Mouse (Mus musculus) CD4-positive helper T cell, adult 2 months (primary cell): ENCODE results near the gene Smc1a.
A peak's percentile ranks its signal among the peaks of the same experiment; 100 is the strongest.
"Not testable (repeated sequence)": the region's sequence is repeated elsewhere in the genome, so short reads cannot be mapped to it uniquely, and the experiment has no call there.

ENCODE experiments used
- DNase-seq: peaks from one replicate; pipeline ENCODE4 v3.0.0-alpha.2; 2012; ENCODE audit warnings: low read depth, missing footprints, low spot score

Gene Smc1a

GRCm38 (mm10) chrX:152016151-152017145, at the start of gene Smc1a, which contains the start of gene Ribc1:
Gene Smc1a, plus strand, starts transcription at chrX:152016428.
Gene Ribc1, minus strand, starts transcription at chrX:152016295.
- DNase-seq: peak; percentile 96

GRCm38 (mm10) chrX:151999006-151999710, 17.1 kb upstream of the Smc1a start:
- DNase-seq: no peak

- DNase-seq: no peak
Observed at GRCm38 (mm10) chrX:152001182-152001684, 15.0 kb upstream of the Smc1a start.

GRCm38 (mm10) chrX:152001737-152002710, 14.2 kb upstream of the Smc1a start, which contains the start of gene Hsd17b10:
Gene Hsd17b10, plus strand, starts transcription at chrX:152001845.
- DNase-seq: peak; percentile 84

- no peak for DNase-seq
Observed at GRCm38 (mm10) chrX:152002865-152003264, 13.4 kb upstream of the Smc1a start.

- no peak for DNase-seq
Observed at GRCm38 (mm10) chrX:152007863-152008262, 8.4 kb upstream of the Smc1a start.

GRCm38 (mm10) chrX:152015752-152016150, 477 bp upstream of the Smc1a start:
- DNase-seq: no peak

- no peak for DNase-seq
Observed at GRCm38 (mm10) chrX:152017186-152017585, 958 bp downstream of the Smc1a start.

- peak; percentile 42 for DNase-seq
Observed at GRCm38 (mm10) chrX:152019294-152019693, 3.1 kb downstream of the Smc1a start.

GRCm38 (mm10) chrX:152039865-152040264, 23.6 kb downstream of the Smc1a start:
- DNase-seq: no peak

GRCm38 (mm10) chrX:152047230-152047629, 31.0 kb downstream of the Smc1a start:
- no peak for DNase-seq

GRCm38 (mm10) chrX:152052546-152052945, 36.3 kb downstream of the Smc1a start:
- no peak for DNase-seq

GRCm38 (mm10) chrX:152054094-152054493, 37.9 kb downstream of the Smc1a start:
- DNase-seq: no peak

- DNase-seq: no peak
Observed at GRCm38 (mm10) chrX:152065674-152066073, 49.4 kb downstream of the Smc1a start.

GRCm38 (mm10) chrX:152067789-152068188, 51.6 kb downstream of the Smc1a start:
- DNase-seq: no peak

GRCm38 (mm10) chrX:152089832-152090614, 73.8 kb downstream of the Smc1a start:
- DNase-seq: not testable (repeated sequence)

- no peak for DNase-seq
Observed at GRCm38 (mm10) chrX:152097572-152097971, 81.3 kb downstream of the Smc1a start.
